Comparison of ENCODE assay signal across 15 mouse cellular contexts in the genomic region with DNA sequence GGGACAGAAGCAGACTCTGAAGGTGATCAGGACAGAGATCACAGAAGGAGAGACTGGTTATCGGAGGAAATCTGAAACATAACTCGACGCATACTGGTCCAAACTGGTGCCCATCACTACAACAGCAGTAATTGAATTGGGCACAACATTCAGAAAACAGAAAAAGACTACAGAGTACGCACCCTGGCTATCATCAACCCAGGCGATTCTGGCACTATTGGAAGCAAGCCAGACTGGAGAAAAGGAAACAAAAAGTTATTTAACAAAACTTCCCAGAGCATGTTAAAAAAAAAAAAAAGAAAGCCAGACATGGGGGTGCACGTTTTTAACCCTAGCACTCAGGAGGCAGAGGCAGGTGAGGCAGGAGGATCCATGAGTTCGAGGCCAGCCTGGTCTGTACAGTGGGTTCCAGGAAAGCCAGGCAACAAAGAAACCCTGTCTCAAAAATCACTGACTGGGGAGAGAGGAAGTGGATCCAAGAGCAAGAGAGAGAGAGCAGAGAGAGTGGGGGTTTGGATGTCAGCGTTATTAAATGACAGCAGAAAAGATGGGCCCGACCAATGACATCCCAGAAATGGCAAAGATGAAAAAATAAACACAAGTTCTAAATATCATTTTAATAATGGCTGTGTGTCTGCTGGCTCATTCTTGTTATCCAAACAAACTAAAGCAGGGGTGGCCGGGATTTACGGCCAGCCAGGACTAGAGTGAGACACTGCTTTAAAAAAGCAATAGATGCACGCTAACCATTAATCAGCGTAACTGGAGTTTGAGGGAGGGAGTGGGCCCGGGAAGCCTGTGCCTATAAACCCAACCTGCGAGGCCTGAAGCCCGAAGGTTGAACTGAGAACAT. TPM values are rescaled to one million over a fixed set of nuclear protein-coding genes. Genes with fewer than 3 reads are reported as not detected.
DNase-seq lines count a peak whose midpoint lies in the region; ATAC-seq and TF ChIP-seq lines count a peak whose summit lies in the region.
"Had no signal": no experiment of that assay in that cellular context is flagged by ENCODE, and none has a peak within 500 bp of the region (broad histone marks: within the 10 kb centered on the region; RNA-seq: fewer than 3 reads in every experiment).

No protein-coding gene starts in this region.

- no peaks in the 10 kb centered on the region for H3K36me3 ChIP-seq in intestine, embryonic 16.5 days (ENCODE audit: control insufficient read depth, insufficient read depth, low read length)
- H3K36me3 ChIP-seq in intestine, postnatal 0 days (ENCODE audit: control insufficient read depth, insufficient read depth): peaks cover 3% of the 10 kb centered on the region; the same call in 1 of the 2 replicates
- H3K36me3 ChIP-seq in liver, embryonic 11.5 days (ENCODE audit: control insufficient read depth, insufficient read depth, low read length): peaks cover 9% of the 10 kb centered on the region
- H3K36me3 ChIP-seq in midbrain, embryonic 15.5 days (replicated peaks): 0 out of 2 replicates have a peak, but pooled peaks cover 2% of the 10 kb centered on the region

- H3K9me3 ChIP-seq in intestine, embryonic 16.5 days (ENCODE audit: control insufficient read depth, low read length): no peaks in the 10 kb centered on the region
- H3K9me3 ChIP-seq in intestine, postnatal 0 days (ENCODE audit: control insufficient read depth): no peaks in the 10 kb centered on the region
- no peaks in the 10 kb centered on the region for H3K9me3 ChIP-seq in liver, embryonic 11.5 days (ENCODE audit: control insufficient read depth, low read length)
- no peaks in the 10 kb centered on the region for H3K9me3 ChIP-seq in midbrain, embryonic 15.5 days
- H3K9me3 ChIP-seq: forebrain, embryonic 12.5 days; liver, embryonic 15.5 days had no signal

- no peaks in the 10 kb centered on the region for H3K27me3 ChIP-seq in intestine, embryonic 16.5 days (replicated peaks; ENCODE audit: control insufficient read depth, insufficient read depth, low read length)
- H3K27me3 ChIP-seq in intestine, postnatal 0 days (replicated peaks; ENCODE audit: control insufficient read depth, insufficient read depth, low read length): no peaks in the 10 kb centered on the region
- no peaks in the 10 kb centered on the region for H3K27me3 ChIP-seq in liver, embryonic 11.5 days (replicated peaks; ENCODE audit: control insufficient read depth, insufficient read depth, low read length)
- H3K27me3 ChIP-seq in midbrain, embryonic 15.5 days (replicated peaks): no peaks in the 10 kb centered on the region
- H3K27me3 ChIP-seq: forebrain, embryonic 12.5 days; liver, embryonic 15.5 days had no signal

- peaks cover 13% of the 10 kb centered on the region for H3K4me1 ChIP-seq in intestine, embryonic 16.5 days (ENCODE audit: control insufficient read depth, insufficient read depth, low read length)
- H3K4me1 ChIP-seq in intestine, postnatal 0 days (replicated peaks; ENCODE audit: control insufficient read depth, insufficient read depth, low read length): no peaks in the 10 kb centered on the region
- H3K4me1 ChIP-seq in liver, embryonic 11.5 days (replicated peaks; ENCODE audit: control insufficient read depth, insufficient read depth, low read length): peaks cover 26% of the 10 kb centered on the region
- peaks cover 3% of the 10 kb centered on the region; the same call in 1 of the 2 replicates for H3K4me1 ChIP-seq in midbrain, embryonic 15.5 days

- no peak overlapping the region for H3K4me2 ChIP-seq in intestine, embryonic 16.5 days (ENCODE audit: low read depth, low read length)
- H3K4me2 ChIP-seq in intestine, postnatal 0 days (replicated peaks; ENCODE audit: low read depth): no peak overlapping the region
- H3K4me2 ChIP-seq in liver, embryonic 11.5 days: no peak overlapping the region
- no peak overlapping the region for H3K4me2 ChIP-seq in midbrain, embryonic 15.5 days
- H3K4me2 ChIP-seq: forebrain, embryonic 12.5 days; liver, embryonic 15.5 days had no signal

- TF ChIP-seq CTCF in intestine, postnatal 0 days (IDR thresholded peaks at IDR 0.05; ENCODE audit: low read depth): no peak

- DNase-seq in liver, embryonic 11.5 days (ENCODE audit: low spot score): no peak
- DNase-seq in liver (no peak), MN1 (ENCODE audit: low spot score) (peak; percentile 63)
- DNase-seq: adrenal gland, adult 2 months; cerebellum, adult 9-11 months; gastrocnemius, postnatal 14 days; layer of hippocampus, postnatal 36 days; midbrain, embryonic 14.5 days; thymus, adult 2 months had no signal

- no peak overlapping the region for H3K4me3 ChIP-seq in intestine, embryonic 16.5 days (ENCODE audit: low read length)
- H3K4me3 ChIP-seq in intestine, postnatal 0 days (ENCODE audit: low read depth, low read length): no peak overlapping the region
- H3K4me3 ChIP-seq in liver, embryonic 11.5 days (ENCODE audit: low read depth, low read length): no peak overlapping the region
- H3K4me3 ChIP-seq in midbrain, embryonic 15.5 days: no peak overlapping the region
- H3K4me3 ChIP-seq: forebrain, embryonic 12.5 days; liver, embryonic 15.5 days had no signal

- no peak overlapping the region for H3K9ac ChIP-seq in intestine, embryonic 16.5 days (ENCODE audit: low read depth, low read length)
- no peak overlapping the region for H3K9ac ChIP-seq in intestine, postnatal 0 days (ENCODE audit: low read depth, low read length)
- H3K9ac ChIP-seq in liver, embryonic 11.5 days (ENCODE audit: low read depth, low read length): no peak overlapping the region
- H3K9ac ChIP-seq in midbrain, embryonic 15.5 days: no peak overlapping the region
- H3K9ac ChIP-seq: forebrain, embryonic 12.5 days; liver, embryonic 15.5 days had no signal

- peak overlapping the region; percentile 17; the same call in 1 of the 2 replicates for H3K27ac ChIP-seq in intestine, embryonic 16.5 days (ENCODE audit: low read length)
- no peak overlapping the region for H3K27ac ChIP-seq in intestine, postnatal 0 days (ENCODE audit: low read depth, low read length)
- H3K27ac ChIP-seq in liver, embryonic 11.5 days (ENCODE audit: low read depth, low read length): peak overlapping the region; percentile 23; the same call in 1 of the 2 replicates
- H3K27ac ChIP-seq in midbrain, embryonic 15.5 days: no peak overlapping the region
- H3K27ac ChIP-seq: forebrain, embryonic 12.5 days; liver, embryonic 15.5 days had no signal

- ATAC-seq in intestine, embryonic 16.5 days: peak; percentile 52; the same call in 1 of the 2 replicates
- no peak for ATAC-seq in intestine, postnatal 0 days
- ATAC-seq in liver, embryonic 11.5 days (replicated peaks; ENCODE audit: low FRiP score): no peak
- peak; percentile 36; the same call in 1 of the 2 replicates for ATAC-seq in granulocyte monocyte progenitor cell, adult 5-6 weeks (replicated peaks; ENCODE audit: poor library complexity, severe bottlenecking)
- no peak for ATAC-seq in midbrain, embryonic 15.5 days (replicated peaks)

- WGBS in intestine, embryonic 16.5 days: 36% methylated on average over 16 of the region's 16 CpGs
- WGBS in intestine, postnatal 0 days: 39% methylated on average over 16 of the region's 16 CpGs
- WGBS in liver, embryonic 11.5 days: 77% methylated on average over 16 of the region's 16 CpGs
- WGBS in midbrain, embryonic 15.5 days: 82% methylated on average over 16 of the region's 16 CpGs

RNA-seq across cellular contexts. Expression of gene Rpa1, which starts 22.8 kb away (rescaled TPM):
- 82.8 and 91.9 TPM in 2 replicates for polyA plus RNA-seq in intestine, embryonic 16.5 days (2015; fragmentation: Nextera tagmentation; extraction: Ambion mirVana)
- polyA plus RNA-seq in intestine, postnatal 0 days (2015; fragmentation: Nextera tagmentation; extraction: Ambion mirVana): 32.1 and 34.4 TPM in 2 replicates
- polyA plus RNA-seq in liver, embryonic 11.5 days (2014; fragmentation: Nextera tagmentation; extraction: Ambion mirVana): 149 and 154 TPM in 2 replicates
- total RNA-seq in granulocyte monocyte progenitor cell, adult 5-6 weeks (2014; fragmentation: Nextera tagmentation): 86.4 and 106 TPM in 2 replicates
- 200 and 207 TPM in 2 replicates for total RNA-seq in granulocyte monocyte progenitor cell, adult 5-6 weeks (2017)
- 49.1 and 49.6 TPM in 2 replicates for polyA plus RNA-seq in midbrain, embryonic 15.5 days (2015; fragmentation: Nextera tagmentation; extraction: Ambion mirVana)

RNA-seq across cellular contexts. Expression of gene Smyd4, which starts 22.9 kb away (rescaled TPM):
- 7.2 and 8.2 TPM in 2 replicates for polyA plus RNA-seq in intestine, embryonic 16.5 days (2015; fragmentation: Nextera tagmentation; extraction: Ambion mirVana)
- 3.1 and 3.4 TPM in 2 replicates for polyA plus RNA-seq in intestine, postnatal 0 days (2015; fragmentation: Nextera tagmentation; extraction: Ambion mirVana)
- polyA plus RNA-seq in liver, embryonic 11.5 days (2014; fragmentation: Nextera tagmentation; extraction: Ambion mirVana): 10.4 and 10.9 TPM in 2 replicates
- 11.7 and 12.6 TPM in 2 replicates for total RNA-seq in granulocyte monocyte progenitor cell, adult 5-6 weeks (2014; fragmentation: Nextera tagmentation)
- total RNA-seq in granulocyte monocyte progenitor cell, adult 5-6 weeks (2017): 11.2 and 12.3 TPM in 2 replicates
- polyA plus RNA-seq in midbrain, embryonic 15.5 days (2015; fragmentation: Nextera tagmentation; extraction: Ambion mirVana): 16.8 and 17.2 TPM in 2 replicates

Comparison
In these comparisons a context has a peak if more than half of its experiments do, and no peak if none do; other contexts are left out.
1. ATAC-seq: peak in intestine, embryonic 16.5 days (single experiment) and granulocyte monocyte progenitor cell, adult 5-6 weeks (single experiment); none in intestine, postnatal 0 days (single experiment), liver, embryonic 11.5 days (single experiment) and midbrain, embryonic 15.5 days (single experiment).
2. H3K27ac ChIP-seq: peak in intestine, embryonic 16.5 days (single experiment) and liver, embryonic 11.5 days (single experiment); none in intestine, postnatal 0 days (single experiment) and midbrain, embryonic 15.5 days (single experiment).